Mouse (Mus musculus) right cerebral cortex, adult 2 months (tissue): ENCODE data around the gene Cyth3.

Source experiments
- DNase-seq, 2 experiments: peaks; one replicate each; pipeline ENCODE4 v3.0.0; 2021 to 2022; ENCODE audit warnings: low spot score in 2 of 2

The Cyth3 gene

DNA sequence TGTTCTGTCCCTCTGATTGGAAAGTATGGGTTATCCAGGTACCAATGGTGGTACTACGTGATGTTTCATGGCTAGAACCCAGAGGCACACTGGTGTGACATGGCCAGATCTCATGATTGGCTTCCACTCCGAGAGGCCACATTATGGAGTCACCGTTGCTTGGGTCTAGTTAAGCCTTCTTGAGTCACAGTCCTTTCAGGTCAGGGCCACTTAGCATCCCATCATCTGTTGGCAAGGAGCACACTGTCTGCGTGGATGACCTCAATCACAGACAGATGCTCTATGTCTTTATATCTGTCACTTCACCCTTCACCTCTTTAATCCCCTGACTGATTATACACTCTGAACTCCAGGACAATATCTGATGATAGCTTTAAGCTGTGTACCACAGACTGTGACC is 6.1 kb upstream of the Cyth3 start:
- DNase-seq: no peak

DNA sequence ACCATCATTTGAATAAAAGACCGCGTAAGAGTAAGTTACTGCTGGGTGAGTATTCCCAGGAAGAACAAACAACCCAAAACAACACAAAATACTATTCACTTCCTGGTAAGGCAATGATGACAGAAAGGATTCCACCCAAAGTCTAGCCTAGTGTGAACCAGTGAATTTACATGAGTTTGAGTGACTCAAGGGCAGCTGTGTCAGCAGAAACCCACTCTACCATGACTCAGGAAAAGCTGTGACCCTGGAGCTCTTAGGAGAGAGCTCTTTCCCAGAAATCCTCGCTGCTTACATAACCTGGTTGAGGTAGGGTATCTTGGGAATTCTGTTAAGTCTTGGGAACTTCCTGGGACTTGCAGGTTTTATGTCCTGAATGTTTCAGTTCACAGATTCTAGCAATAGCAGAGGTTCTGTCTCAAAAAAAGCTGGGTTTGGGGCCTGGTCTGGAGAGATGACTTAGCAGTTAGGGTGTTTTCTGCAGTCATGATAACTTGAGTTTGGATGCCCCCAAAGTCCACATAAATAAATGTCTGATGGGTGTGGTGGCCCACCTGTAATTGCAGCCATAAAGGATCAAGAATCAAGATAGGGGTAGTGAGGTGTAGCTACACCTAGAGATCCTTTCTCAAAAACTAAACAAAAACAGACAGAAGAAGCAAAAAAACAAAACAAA is 5.5 kb upstream of the Cyth3 start:
- DNase-seq: no peak

GRCm38 (mm10) chr5:143617487-143618209 is 4.6 kb upstream of the Cyth3 start:
- no peak for DNase-seq

GRCm38 (mm10) chr5:143618585-143618984 is 3.7 kb upstream of the Cyth3 start:
- no peak for DNase-seq

- DNase-seq: no peak
These were observed 2.1 kb upstream of the Cyth3 start for GRCm38 (mm10) chr5:143620196-143620595.

- DNase-seq: peak; percentile 43 to 50
These were observed 1.3 kb upstream of the Cyth3 start for GRCm38 (mm10) chr5:143620941-143621340.

- no peak for DNase-seq
These were observed 440 bp downstream of the Cyth3 start for GRCm38 (mm10) chr5:143622623-143623150.

DNA sequence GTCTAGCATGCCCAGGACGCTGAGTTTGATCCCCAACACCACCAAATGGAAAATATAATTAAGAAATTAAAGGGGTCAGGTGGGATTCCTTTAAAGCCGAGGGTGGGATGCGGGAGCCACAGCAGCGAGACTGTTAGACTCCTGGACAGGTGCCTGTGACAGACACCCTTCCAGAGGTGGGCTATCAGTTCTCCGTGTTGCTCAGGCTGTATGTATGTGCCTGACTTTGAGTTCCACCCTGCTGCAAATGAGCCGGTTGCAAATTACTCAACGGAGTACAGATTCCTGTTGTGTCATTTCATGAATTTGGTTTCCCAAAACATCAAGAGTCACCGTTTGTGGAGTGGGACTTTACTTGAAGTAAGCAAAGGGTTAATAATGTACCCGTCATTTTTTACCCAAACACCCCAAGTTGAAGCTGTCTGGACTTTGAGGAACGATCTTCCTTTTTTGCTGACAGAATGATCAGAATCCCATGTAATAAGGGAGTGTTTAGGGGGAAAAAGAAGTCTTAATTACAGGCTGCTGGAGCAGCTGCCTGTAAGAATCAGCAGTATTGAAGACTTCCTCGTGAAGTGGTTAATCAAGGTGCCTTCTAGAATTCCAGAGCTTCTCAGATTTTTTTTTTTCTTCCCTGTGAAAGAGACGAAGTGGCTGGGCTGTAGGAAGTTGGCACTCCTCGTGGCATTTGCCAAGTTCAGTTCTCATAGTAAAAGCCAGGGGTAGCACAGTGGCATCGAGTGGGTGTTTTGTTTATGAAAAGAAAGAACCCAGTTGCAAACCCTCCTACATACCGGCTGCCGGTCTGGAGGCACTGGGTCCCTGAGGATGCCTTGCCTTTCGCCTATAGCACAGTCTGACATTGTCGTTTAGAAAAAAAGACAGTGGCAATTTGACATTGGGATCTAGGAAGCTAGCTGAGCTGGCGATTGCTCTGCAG is 1.4 kb downstream of the Cyth3 start:
- peak; percentile 51 for DNase-seq

- no peak for DNase-seq
These were observed 2.2 kb downstream of the Cyth3 start for GRCm38 (mm10) chr5:143624449-143624848.

DNA sequence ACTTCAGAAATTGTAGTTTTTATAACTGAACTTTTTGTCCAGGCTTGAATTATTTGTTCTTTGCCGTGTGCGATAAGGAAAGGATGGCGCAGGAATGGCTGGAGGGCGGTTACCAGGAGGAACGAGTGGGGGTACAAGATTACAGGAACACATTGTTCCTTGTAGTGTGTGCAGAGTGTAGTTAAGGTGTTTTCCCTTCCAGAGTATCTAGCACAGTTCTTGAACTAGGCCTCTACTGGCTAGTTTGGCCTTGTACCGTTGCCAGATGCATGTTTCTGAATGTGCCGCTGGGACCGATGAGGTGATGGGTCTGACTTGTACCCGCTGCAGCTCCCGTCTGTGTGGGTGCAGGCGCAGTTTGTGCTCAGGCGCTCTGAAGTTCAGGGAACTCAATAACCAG is 3.2 kb downstream of the Cyth3 start:
- DNase-seq: no peak

GRCm38 (mm10) chr5:143625940-143626588 is 3.8 kb downstream of the Cyth3 start:
- no peak for DNase-seq

GRCm38 (mm10) chr5:143627507-143627906 is 5.3 kb downstream of the Cyth3 start:
- DNase-seq: no peak

- no peak for DNase-seq
These were observed 5.7 kb downstream of the Cyth3 start for GRCm38 (mm10) chr5:143627926-143628325.

DNA sequence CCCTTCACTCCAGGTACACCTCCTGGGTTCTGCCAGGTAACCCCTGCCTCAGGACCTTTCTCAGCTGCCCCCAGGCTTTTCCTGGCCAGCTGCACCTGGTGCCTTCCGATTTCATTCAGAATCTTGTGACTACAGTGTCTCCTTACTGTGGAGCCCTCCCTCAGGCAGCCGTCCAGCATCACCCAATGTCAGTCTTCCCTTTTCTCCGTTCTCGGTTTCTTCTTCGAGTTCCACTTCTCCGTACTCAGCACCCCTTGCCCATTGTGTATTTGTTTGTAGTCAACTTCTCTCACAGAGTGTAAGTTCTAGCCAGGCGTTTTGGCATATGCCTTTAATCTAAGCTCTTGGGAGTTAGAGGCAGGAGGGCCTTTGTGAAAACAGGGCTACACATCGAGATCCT is 7.4 kb downstream of the Cyth3 start:
- no peak for DNase-seq

DNA sequence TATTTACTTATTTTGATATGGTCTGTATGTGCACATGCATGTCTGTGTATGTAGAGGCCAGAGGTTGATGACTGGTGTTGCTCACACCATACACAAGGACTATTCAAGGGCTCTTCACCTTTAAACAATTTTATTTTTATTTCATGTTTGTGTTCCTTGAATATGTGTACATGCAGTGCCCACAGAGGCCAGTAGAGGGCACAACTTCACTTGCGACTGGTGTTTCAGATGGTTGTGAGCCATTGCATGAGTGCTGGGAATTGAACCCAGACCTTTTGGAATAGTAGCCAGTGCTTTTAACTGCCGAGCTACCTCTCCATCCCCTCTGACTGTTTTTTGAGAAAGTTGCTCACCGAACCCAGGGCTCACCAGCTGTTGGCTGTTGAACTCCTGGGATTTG is 8.0 kb downstream of the Cyth3 start:
- no peak for DNase-seq

DNA sequence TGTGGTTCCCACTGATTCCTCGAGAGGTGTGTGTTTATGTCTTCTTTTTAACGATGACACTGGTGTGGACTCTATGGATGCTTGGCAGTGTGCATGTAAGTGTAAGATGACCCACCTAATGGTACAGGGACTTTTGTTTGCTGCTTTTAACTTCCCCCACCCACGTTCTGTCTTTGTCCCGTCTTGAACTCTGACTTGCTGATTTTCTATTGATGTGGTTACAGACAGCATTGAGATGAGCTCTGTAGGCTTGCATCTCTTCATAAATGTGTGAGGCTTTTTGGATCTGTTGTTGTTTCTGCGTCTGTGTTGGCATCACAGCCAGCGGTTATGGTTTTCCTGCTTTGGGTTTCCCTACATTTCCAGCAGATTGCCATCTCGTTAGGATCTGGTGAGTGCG is 8.5 kb downstream of the Cyth3 start:
- DNase-seq: no peak

DNA sequence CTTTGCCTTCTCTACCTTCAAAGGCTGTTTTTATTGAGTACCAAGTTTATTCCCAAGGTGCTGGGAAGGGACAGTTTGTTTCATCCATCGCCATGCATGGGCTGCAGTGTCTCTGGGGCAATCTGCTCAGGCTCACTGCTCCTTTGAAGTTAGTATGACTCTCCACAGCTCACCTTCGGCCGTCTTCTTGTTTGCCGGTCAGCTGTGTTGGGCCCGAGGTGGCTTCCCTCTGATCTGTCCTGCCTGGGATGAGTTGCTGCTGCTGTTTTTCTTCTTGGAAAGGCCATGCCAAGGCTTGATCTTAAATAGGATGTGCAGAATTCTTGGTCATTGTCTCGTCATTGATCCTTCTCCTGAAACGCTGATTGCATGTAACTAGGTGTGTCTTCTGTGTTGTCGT is 9.3 kb downstream of the Cyth3 start:
- DNase-seq: no peak

GRCm38 (mm10) chr5:143632674-143633557 is 10.7 kb downstream of the Cyth3 start:
- DNase-seq: no peak

- DNase-seq: no peak
These were observed 11.3 kb downstream of the Cyth3 start for GRCm38 (mm10) chr5:143633558-143633871.

DNA sequence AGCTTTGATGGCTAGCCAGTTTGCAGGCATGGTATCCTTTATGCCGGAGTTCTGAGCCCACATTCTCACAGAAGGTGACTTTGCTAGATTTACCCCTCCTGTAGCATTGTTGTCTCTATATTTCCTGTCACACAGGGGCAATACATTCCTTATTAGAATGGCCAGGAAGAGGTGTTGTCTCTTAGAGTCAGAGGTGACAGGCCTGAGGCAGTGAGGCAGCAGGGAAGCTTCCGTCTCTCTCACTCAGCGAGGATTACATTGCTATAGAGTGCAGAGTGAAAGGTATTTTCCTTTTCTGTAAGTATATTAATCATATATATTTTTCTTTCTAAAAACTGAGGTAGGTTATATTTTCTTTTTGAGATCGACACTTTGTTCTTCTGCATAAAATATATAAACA is 11.6 kb downstream of the Cyth3 start:
- DNase-seq: no peak
